Mouse (Mus musculus) stomach, embryonic 16.5 days (tissue): ENCODE measurements around the gene Vkorc1. TPM values are rescaled to one million over a fixed set of nuclear protein-coding genes. Genes with fewer than 3 reads are reported as not detected.

Source experiments
- ATAC-seq: fragments of 200-750 bp; cut with Nextera tagmentation; 2 replicates; pipeline ENCODE4 v1.8.0; 2017; ENCODE audit warnings: moderate number of reproducible peaks, moderate TSS enrichment; ENCODE audit not compliant: insufficient read depth, low FRiP score
- H3K27ac ChIP-seq: fragments of 300-500 bp; sonication (generic); 2 replicates; pipeline ENCODE4 v1.5.1; 2014; ENCODE audit warnings: low read length
- H3K27me3 ChIP-seq: fragments of 300-500 bp; sonication (generic); 2 replicates; pipeline ENCODE4 v1.6.1; 2014; ENCODE audit warnings: low read length, control low read depth, mixed read lengths; ENCODE audit not compliant: control insufficient read depth, insufficient read depth
- H3K36me3 ChIP-seq: fragments of 300-500 bp; sonication (generic); 2 replicates; pipeline ENCODE4 v1.6.1; 2014; ENCODE audit warnings: low read length; ENCODE audit not compliant: control insufficient read depth, insufficient read depth
- H3K4me1 ChIP-seq: fragments of 300-500 bp; sonication (generic); 2 replicates; pipeline ENCODE4 v1.6.1; 2014; ENCODE audit warnings: low read length, control low read depth, mixed read lengths; ENCODE audit not compliant: control insufficient read depth, insufficient read depth
- H3K4me2 ChIP-seq: fragments of 300-500 bp; sonication (generic); 2 replicates; pipeline ENCODE4 v1.6.1; 2014; ENCODE audit warnings: low read depth, low read length, mixed read lengths
- H3K4me3 ChIP-seq: fragments of 300-500 bp; sonication (generic); replicated peaks from 2 replicates; pipeline ENCODE4 v1.5.1; 2014; ENCODE audit warnings: mild to moderate bottlenecking, low read length
- H3K9ac ChIP-seq: fragments of 300-500 bp; sonication (generic); 2 replicates; pipeline ENCODE4 v1.6.1; 2014; ENCODE audit warnings: low read length
- H3K9me3 ChIP-seq: fragments of 300-500 bp; sonication (generic); replicated peaks from 2 replicates; pipeline ENCODE4 v1.6.1; 2016; ENCODE audit warnings: low read length, control low read depth; ENCODE audit not compliant: control insufficient read depth
- WGBS: fragments of 180-500 bp; shearing (Covaris S2); extraction: QIAGEN DNeasy Blood & Tissue Kit; methylation state at CpG from one replicate; pipeline ENCODE4 v1.1.7; 2014; 5-methylcytosine and 5-hydroxymethylcytosine counted together
- polyA plus RNA-seq: library from polyadenylated mRNA; unstranded; fragments of >200 nt; fragmentation: Nextera tagmentation; extraction: Ambion mirVana; gene quantifications from 2 replicates; pipeline ENCODE4 v1.2.1, GENCODE M21; 2015

The Vkorc1 gene
- polyA plus RNA-seq, 1 experiment from 2014 or later: 179 TPM

- Histone ChIP-seq H3K27me3 (no peaks in the 10 kb centered on the region), H3K9me3 (no peaks in the 10 kb centered on the region), H3K36me3 (0 out of 2 replicates have a peak, but pooled peaks cover 10% of the 10 kb centered on the region), H3K27ac (no peak overlapping the region), H3K4me1 (peaks cover 5% of the 10 kb centered on the region), H3K4me2 (no peak overlapping the region), H3K9ac (no peak overlapping the region), H3K4me3 (no peak overlapping the region)
- no peak for ATAC-seq
- 62% methylated on average over 3 of the region's 3 CpGs for WGBS
Measured at GRCm38 (mm10) chr7:127888821-127889220, 6.6 kb downstream of the Vkorc1 start.

- no peaks in the 10 kb centered on the region for H3K27me3 ChIP-seq
- no peak overlapping the region for H3K9ac ChIP-seq
- H3K4me2 ChIP-seq: no peak overlapping the region
- no peaks in the 10 kb centered on the region for H3K9me3 ChIP-seq
- no peak overlapping the region for H3K27ac ChIP-seq
- ATAC-seq: no peak
- H3K4me1 ChIP-seq: peaks cover 9% of the 10 kb centered on the region
- H3K4me3 ChIP-seq: no peak overlapping the region
- WGBS: 72% methylated on average over 3 of the region's 3 CpGs
- peaks cover 11% of the 10 kb centered on the region for H3K36me3 ChIP-seq
Measured at GRCm38 (mm10) chr7:127887781-127888180, 7.6 kb downstream of the Vkorc1 start.

- no peak overlapping the region for H3K4me3 ChIP-seq
- H3K9me3 ChIP-seq: no peaks in the 10 kb centered on the region
- no peaks in the 10 kb centered on the region for H3K27me3 ChIP-seq
- peaks cover 9% of the 10 kb centered on the region for H3K4me1 ChIP-seq
- H3K9ac ChIP-seq: no peak overlapping the region
- H3K27ac ChIP-seq: no peak overlapping the region
- no peak overlapping the region for H3K4me2 ChIP-seq
- WGBS: 84% methylated on average over 8 of the region's 8 CpGs
- no peak for ATAC-seq
- H3K36me3 ChIP-seq: peaks cover 14% of the 10 kb centered on the region
Measured at GRCm38 (mm10) chr7:127887191-127887590, 8.2 kb downstream of the Vkorc1 start.

- no peak overlapping the region for H3K27ac ChIP-seq
- H3K9me3 ChIP-seq: no peaks in the 10 kb centered on the region
- H3K4me3 ChIP-seq: no peak overlapping the region
- H3K4me2 ChIP-seq: no peak overlapping the region
- no peak overlapping the region for H3K9ac ChIP-seq
- H3K27me3 ChIP-seq: no peaks in the 10 kb centered on the region
- 87% methylated on average over 6 of the region's 6 CpGs for WGBS
- H3K36me3 ChIP-seq: peaks cover 20% of the 10 kb centered on the region
- H3K4me1 ChIP-seq: peaks cover 9% of the 10 kb centered on the region
- no peak for ATAC-seq
Measured at GRCm38 (mm10) chr7:127886551-127886950, 8.9 kb downstream of the Vkorc1 start.

GRCm38 (mm10) chr7:127885951-127886350, 9.5 kb downstream of the Vkorc1 start:
- Histone ChIP-seq H3K27me3 (no peaks in the 10 kb centered on the region), H3K9me3 (no peaks in the 10 kb centered on the region), H3K36me3 (peaks cover 26% of the 10 kb centered on the region), H3K4me2 (no peak overlapping the region), H3K9ac (no peak overlapping the region), H3K27ac (no peak overlapping the region), H3K4me1 (peaks cover 9% of the 10 kb centered on the region), H3K4me3 (no peak overlapping the region)
- WGBS: 60% methylated on average over 6 of the region's 6 CpGs
- ATAC-seq: no peak

GRCm38 (mm10) chr7:127880431-127880830, 15.0 kb downstream of the Vkorc1 start:
- WGBS: 82% methylated on average over 12 of the region's 12 CpGs
- no peak overlapping the region for H3K4me2 ChIP-seq
- peaks cover 16% of the 10 kb centered on the region for H3K4me1 ChIP-seq
- H3K27me3 ChIP-seq: no peaks in the 10 kb centered on the region
- peaks cover 43% of the 10 kb centered on the region for H3K36me3 ChIP-seq
- ATAC-seq: no peak
- H3K4me3 ChIP-seq: no peak overlapping the region
- no peaks in the 10 kb centered on the region for H3K9me3 ChIP-seq
- H3K27ac ChIP-seq: no peak overlapping the region
- H3K9ac ChIP-seq: no peak overlapping the region

GRCm38 (mm10) chr7:127879301-127879700, 16.1 kb downstream of the Vkorc1 start:
- H3K9ac ChIP-seq: no peak overlapping the region
- H3K36me3 ChIP-seq: peaks cover 40% of the 10 kb centered on the region
- peaks cover 19% of the 10 kb centered on the region for H3K4me1 ChIP-seq
- ATAC-seq: no peak
- H3K9me3 ChIP-seq: no peaks in the 10 kb centered on the region
- no peak overlapping the region for H3K27ac ChIP-seq
- H3K4me2 ChIP-seq: no peak overlapping the region
- 94% methylated on average over 9 of the region's 9 CpGs for WGBS
- H3K4me3 ChIP-seq: no peak overlapping the region
- no peaks in the 10 kb centered on the region for H3K27me3 ChIP-seq

- Histone ChIP-seq H3K27me3 (no peaks in the 10 kb centered on the region), H3K9ac (peak within 1 kb of the TSS; percentile 95), H3K4me3 (peak within 1 kb of the TSS; percentile 96), H3K4me2 (peak within 1 kb of the TSS; percentile 85), H3K4me1 (peaks cover 17% of the 10 kb centered on the region), H3K27ac (peak within 1 kb of the TSS; percentile 98), H3K36me3 (peaks cover 32% of the 10 kb centered on the region), H3K9me3 (no peaks in the 10 kb centered on the region)
- under 1% methylated on average over 60 of the region's 60 CpGs for WGBS
- peak; percentile 70 for ATAC-seq
Measured at GRCm38 (mm10) chr7:127876467-127877348, 18.7 kb downstream of the Vkorc1 start, which contains the start of gene Zfp668. Gene Zfp668, minus strand, starts transcription at chr7:127876828.

GRCm38 (mm10) chr7:127876041-127876466, 19.4 kb downstream of the Vkorc1 start, which contains the start of gene Zfp646:
Gene Zfp646, plus strand, starts transcription at chr7:127876221.
- under 1% methylated on average over 41 of the region's 41 CpGs for WGBS
- H3K27ac ChIP-seq: peak within 1 kb of the TSS; percentile 98
- peak within 1 kb of the TSS; percentile 96 for H3K4me3 ChIP-seq
- peak within 1 kb of the TSS; percentile 85 for H3K4me2 ChIP-seq
- H3K4me1 ChIP-seq: peaks cover 17% of the 10 kb centered on the region
- H3K36me3 ChIP-seq: peaks cover 25% of the 10 kb centered on the region
- ATAC-seq: peak; percentile 90
- no peaks in the 10 kb centered on the region for H3K9me3 ChIP-seq
- no peaks in the 10 kb centered on the region for H3K27me3 ChIP-seq
- peak within 1 kb of the TSS; percentile 95 for H3K9ac ChIP-seq
